Mouse (Mus musculus): ENCODE measurements around the gene Glra1.

GRCm38 (mm10) chr11:55469048-55469843 is 138.8 kb downstream of the Glra1 start, which contains the start of gene G3bp1:
- TF ChIP-seq CTCF (conservative IDR thresholded peaks at IDR 0.05; ENCODE audit: insufficient read depth, insufficient read length, low read depth, low read length), result peak; percentile 56
- TF ChIP-seq POLR2A (IDR thresholded peaks at IDR 0.05; ENCODE audit: low read depth, low read length), result peak; percentile 95

Data from kidney, adult 2 months (tissue).